11 mouse cellular contexts compared by ENCODE assay signal in genomic region chr5:92384855-92385254, GRCm38 (mm10). TPM values are rescaled to one million over a fixed set of nuclear protein-coding genes. Genes with fewer than 3 reads are reported as not detected.
A peak's percentile ranks its signal among the peaks of the same experiment; 100 is the strongest.
DNase-seq lines count a peak whose midpoint lies in the region; ATAC-seq and TF ChIP-seq lines count a peak whose summit lies in the region.
"Had no signal": no experiment of that assay in that cellular context is flagged by ENCODE, and none has a peak within 500 bp of the region (broad histone marks: within the 10 kb centered on the region; RNA-seq: fewer than 3 reads in every experiment).

No protein-coding gene starts in this region.

- no peak overlapping the region for H3K9ac ChIP-seq in lung, embryonic 14.5 days
- no peak overlapping the region for H3K9ac ChIP-seq in heart, embryonic 11.5 days (ENCODE audit: low read depth, low read length)
- H3K9ac ChIP-seq: limb, embryonic 12.5 days had no signal

- no peak overlapping the region for H3K4me3 ChIP-seq in lung, embryonic 14.5 days (ENCODE audit: low read depth, low read length)
- H3K4me3 ChIP-seq in heart, embryonic 11.5 days (ENCODE audit: low read depth, low read length) = no peak overlapping the region
- H3K4me3 ChIP-seq: limb, embryonic 12.5 days had no signal

- no peaks in the 10 kb centered on the region for H3K4me1 ChIP-seq in lung, embryonic 14.5 days (ENCODE audit: insufficient read depth)
- H3K4me1 ChIP-seq in heart, embryonic 11.5 days (ENCODE audit: control insufficient read depth, insufficient read depth, low read length) = peaks cover 18% of the 10 kb centered on the region

- no peak; the same call in 1 of the 2 replicates for ATAC-seq in lung, embryonic 14.5 days (ENCODE audit: insufficient read depth)
- no peak for ATAC-seq in heart, embryonic 11.5 days (replicated peaks; ENCODE audit: insufficient number of reproducible peaks, low FRiP score, low TSS enrichment)

- whole genome bisulfite sequencing in lung, embryonic 14.5 days = 47% methylated on average over 7 of the region's 7 CpGs
- 45% methylated on average over 7 of the region's 7 CpGs for WGBS in heart, embryonic 11.5 days (ENCODE audit: insufficient replicate concordance)

- peak; percentile 51 for DNase-seq in adrenal gland, postnatal 10 days
- no peak for DNase-seq in adrenal gland, postnatal 25 days
- peak; percentile 41 for DNase-seq in lung, embryonic 14.5 days
- no peak for DNase-seq in lung, postnatal 25 days (ENCODE audit: low spot score)
- DNase-seq in T-cell, adult 2 months (ENCODE audit: low spot score) = peak; percentile 23
- peak; percentile 54 for DNase-seq in naive thymus-derived CD4-positive, alpha-beta T cell, adult 2 months (ENCODE audit: low read depth)
- DNase-seq in frontal cortex, postnatal 10 days (ENCODE audit: low spot score in 2 of 2) = no peak

- no peaks in the 10 kb centered on the region for H3K27me3 ChIP-seq in lung, embryonic 14.5 days (ENCODE audit: insufficient read depth, low read length)
- no peaks in the 10 kb centered on the region for H3K27me3 ChIP-seq in heart, embryonic 11.5 days (ENCODE audit: control insufficient read depth, insufficient read depth, low read length)

- H3K27ac ChIP-seq in lung, embryonic 14.5 days (ENCODE audit: low read depth) = no peak overlapping the region
- H3K27ac ChIP-seq in heart, embryonic 11.5 days (ENCODE audit: low read depth, low read length) = no peak overlapping the region
- H3K27ac ChIP-seq: limb, embryonic 12.5 days had no signal

- H3K4me2 ChIP-seq in lung, embryonic 14.5 days = no peak overlapping the region
- H3K4me2 ChIP-seq in heart, embryonic 11.5 days = no peak overlapping the region
- H3K4me2 ChIP-seq: limb, embryonic 12.5 days had no signal

- peak; percentile 67 for TF ChIP-seq CTCF in lung, embryonic 14.5 days (IDR thresholded peaks at IDR 0.05; ENCODE audit: low read depth)

- no peaks in the 10 kb centered on the region for H3K36me3 ChIP-seq in lung, embryonic 14.5 days (ENCODE audit: insufficient read depth)
- no peaks in the 10 kb centered on the region for H3K36me3 ChIP-seq in heart, embryonic 11.5 days (ENCODE audit: control insufficient read depth, insufficient read depth, low read length)
- H3K36me3 ChIP-seq: limb, embryonic 12.5 days had no signal

- H3K9me3 ChIP-seq in lung, embryonic 14.5 days (ENCODE audit: low read depth, low read length) = no peaks in the 10 kb centered on the region
- no peaks in the 10 kb centered on the region for H3K9me3 ChIP-seq in heart, embryonic 11.5 days (replicated peaks; ENCODE audit: control insufficient read depth, low read length)
- H3K9me3 ChIP-seq: limb, embryonic 12.5 days had no signal

RNA-seq across cellular contexts. Expression of gene Cxcl10, which starts 36.2 kb away (rescaled TPM):
- under 1 TPM; 0.57 to 0.94 TPM for total RNA-seq in adrenal gland, postnatal 10 days (2021)
- 1.1 and 1.2 TPM in 2 replicates for total RNA-seq in adrenal gland, postnatal 25 days (2021)
- polyA plus RNA-seq in lung, embryonic 14.5 days (2014; fragmentation: Nextera tagmentation; extraction: Ambion mirVana) = not detected in 2 replicates
- 0.72 TPM in 1 of 2 replicates, not detected in the other for polyA plus RNA-seq in heart, embryonic 11.5 days (2014; fragmentation: Nextera tagmentation; extraction: Ambion mirVana)
- polyA plus RNA-seq: neural tube, embryonic 14.5 days had no signal

RNA-seq across cellular contexts. Expression of gene Nup54, which starts 50.2 kb away (rescaled TPM):
- total RNA-seq in adrenal gland, postnatal 10 days (2021) = 10 to 100 TPM; 30.3 to 34.0 TPM
- 30.1 and 33.5 TPM in 2 replicates for total RNA-seq in adrenal gland, postnatal 25 days (2021)
- 57.8 and 61.9 TPM in 2 replicates for polyA plus RNA-seq in lung, embryonic 14.5 days (2014; fragmentation: Nextera tagmentation; extraction: Ambion mirVana)
- polyA plus RNA-seq in heart, embryonic 11.5 days (2014; fragmentation: Nextera tagmentation; extraction: Ambion mirVana) = 45.7 and 50.7 TPM in 2 replicates

RNA-seq across cellular contexts. Expression of gene Art3, which starts 53.2 kb away (rescaled TPM):
- total RNA-seq in adrenal gland, postnatal 10 days (2021) = 100 to 1,000 TPM; 126 to 154 TPM
- total RNA-seq in adrenal gland, postnatal 25 days (2021) = 50.0 and 51.8 TPM in 2 replicates
- polyA plus RNA-seq in lung, embryonic 14.5 days (2014; fragmentation: Nextera tagmentation; extraction: Ambion mirVana) = 1.4 and 5.4 TPM in 2 replicates
- 37.0 and 37.6 TPM in 2 replicates for polyA plus RNA-seq in heart, embryonic 11.5 days (2014; fragmentation: Nextera tagmentation; extraction: Ambion mirVana)

RNA-seq across cellular contexts. Expression of gene Cxcl9, which starts 57.0 kb away (rescaled TPM):
- 1 to 10 TPM; 1.5 TPM for total RNA-seq in adrenal gland, postnatal 10 days (2021)
- 0.88 and 0.90 TPM in 2 replicates for total RNA-seq in adrenal gland, postnatal 25 days (2021)
- 0.43 TPM in 1 of 2 replicates, not detected in the other for polyA plus RNA-seq in lung, embryonic 14.5 days (2014; fragmentation: Nextera tagmentation; extraction: Ambion mirVana)
- not detected in 2 replicates for polyA plus RNA-seq in heart, embryonic 11.5 days (2014; fragmentation: Nextera tagmentation; extraction: Ambion mirVana)
- total RNA-seq: ES-E14 had no signal
- polyA plus RNA-seq: limb, embryonic 12.5 days; neural tube, embryonic 14.5 days had no signal

Comparison
In these comparisons a context has a peak if more than half of its experiments do, and no peak if none do; other contexts are left out.
1. DNase-seq: peak in adrenal gland, postnatal 10 days (single experiment), lung, embryonic 14.5 days (single experiment), T-cell, adult 2 months (single experiment) and naive thymus-derived CD4-positive, alpha-beta T cell, adult 2 months (single experiment); none in adrenal gland, postnatal 25 days (single experiment), lung, postnatal 25 days (single experiment) and frontal cortex, postnatal 10 days (0 of 2).